Mouse (Mus musculus): ENCODE data around the gene L2hgdh.
A peak's percentile ranks its signal among the peaks of the same experiment; 100 is the strongest.

Gene L2hgdh

DNA sequence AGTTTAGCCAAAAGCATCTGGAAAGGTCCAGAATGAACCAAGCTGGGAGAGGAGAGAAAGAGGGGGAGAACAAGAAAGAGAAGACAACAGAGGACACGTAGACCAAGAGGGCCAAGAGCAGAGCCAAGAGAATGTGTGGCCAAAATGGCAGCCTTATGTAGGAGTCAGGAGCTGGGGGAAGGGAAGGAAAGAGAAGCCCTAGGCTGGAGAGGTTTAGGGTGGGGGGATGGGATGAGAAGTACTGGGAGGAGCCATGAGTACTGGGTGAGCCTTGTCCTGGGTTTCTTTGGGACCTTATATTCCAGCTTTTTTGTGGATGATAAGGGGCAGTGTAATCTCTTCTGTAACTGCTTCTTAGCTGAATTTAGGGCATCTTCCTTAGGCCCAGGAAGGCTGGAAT lies 4.6 kb upstream of the L2hgdh start:
- no peak for DNase-seq

DNA sequence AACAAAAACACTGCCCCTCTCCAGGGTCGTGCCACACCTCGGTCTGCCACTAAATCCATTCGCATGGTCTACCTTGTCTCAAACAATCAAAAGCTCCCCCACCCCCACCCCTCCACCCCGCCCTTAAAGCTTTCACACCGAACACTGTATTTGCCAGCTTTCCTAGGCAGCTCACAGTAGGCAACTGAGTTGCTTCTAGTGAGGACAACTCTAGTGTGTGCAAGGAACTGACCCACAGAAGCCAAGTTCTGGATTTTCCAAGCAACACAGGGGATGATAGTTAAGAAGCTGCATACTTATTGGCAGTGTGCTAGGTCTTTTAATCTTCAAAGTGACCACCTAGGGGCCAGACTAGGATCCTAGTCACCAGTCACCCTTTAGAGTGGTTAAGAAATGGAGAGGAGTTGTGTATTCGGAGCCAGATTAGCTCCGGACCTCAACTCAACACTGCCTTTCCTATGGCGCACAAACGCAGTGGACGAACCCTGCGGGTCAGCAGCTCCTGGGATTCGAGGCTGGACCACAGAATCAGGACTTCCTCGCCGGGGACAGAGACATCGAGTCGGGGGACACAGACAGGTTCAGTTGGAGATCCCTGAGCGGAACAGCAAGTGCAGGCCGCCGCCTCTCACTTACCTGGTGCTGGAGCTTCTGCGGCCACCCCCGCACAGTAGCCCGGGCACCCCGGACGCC lies 509 bp downstream of the L2hgdh start:
- DNase-seq: no peak

DNA sequence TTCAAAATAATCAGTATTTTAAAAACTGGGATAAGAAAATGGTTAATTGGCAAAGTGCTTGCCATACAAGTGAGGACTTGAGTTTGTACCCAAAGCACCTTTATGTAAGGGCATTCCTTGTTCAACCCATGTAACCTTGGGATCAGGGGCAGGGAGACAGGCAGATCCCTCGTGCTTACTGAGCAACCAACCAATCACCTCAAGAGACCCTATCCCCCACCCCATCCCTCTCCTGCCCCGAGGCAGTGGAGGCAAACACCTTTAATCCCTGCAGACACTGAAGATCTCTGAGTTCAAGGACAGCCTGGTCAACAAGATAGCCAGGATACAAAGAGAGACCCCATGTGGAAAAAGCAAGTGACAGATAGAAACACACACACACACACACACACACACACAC lies 1.3 kb downstream of the L2hgdh start:
- DNase-seq: no peak

DNA sequence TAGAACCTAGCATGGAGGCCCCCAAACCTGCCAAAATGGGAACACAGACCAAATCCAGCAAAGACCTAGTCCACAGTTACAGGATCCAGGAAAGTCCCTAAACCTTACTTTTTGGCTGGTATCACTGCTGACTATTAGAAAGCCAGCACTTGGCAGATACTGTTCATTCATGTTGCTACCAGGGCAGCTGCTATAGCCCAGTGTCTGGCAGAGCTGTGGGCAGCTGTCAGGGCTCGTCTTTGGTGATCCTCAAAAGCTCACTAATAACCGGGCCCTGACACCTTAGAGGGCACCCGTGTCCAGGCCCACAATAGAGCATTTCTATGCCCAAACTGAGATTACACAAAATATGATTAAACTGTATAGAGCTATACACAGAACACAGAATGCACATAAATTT lies 1.8 kb downstream of the L2hgdh start:
- no peak for DNase-seq

DNA sequence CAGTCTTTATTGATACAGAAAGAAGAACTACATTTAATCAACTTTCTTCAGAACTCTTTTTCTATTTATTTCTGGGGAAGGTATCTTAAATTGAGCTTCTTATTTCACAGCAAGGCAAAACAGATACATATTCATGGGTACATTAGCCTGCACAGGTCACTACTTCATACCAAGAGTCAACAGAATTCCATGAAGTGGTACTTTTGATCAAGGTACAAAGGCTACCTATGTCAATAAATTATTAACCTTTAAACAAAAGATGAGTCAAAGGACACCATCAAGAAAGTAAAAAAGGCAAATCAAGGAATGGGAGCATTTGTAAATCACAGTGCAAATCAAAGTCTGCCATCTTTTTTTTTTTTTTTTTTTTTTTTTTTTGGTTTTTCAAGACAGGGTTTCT lies 11.0 kb downstream of the L2hgdh start:
- no peak for DNase-seq

DNA sequence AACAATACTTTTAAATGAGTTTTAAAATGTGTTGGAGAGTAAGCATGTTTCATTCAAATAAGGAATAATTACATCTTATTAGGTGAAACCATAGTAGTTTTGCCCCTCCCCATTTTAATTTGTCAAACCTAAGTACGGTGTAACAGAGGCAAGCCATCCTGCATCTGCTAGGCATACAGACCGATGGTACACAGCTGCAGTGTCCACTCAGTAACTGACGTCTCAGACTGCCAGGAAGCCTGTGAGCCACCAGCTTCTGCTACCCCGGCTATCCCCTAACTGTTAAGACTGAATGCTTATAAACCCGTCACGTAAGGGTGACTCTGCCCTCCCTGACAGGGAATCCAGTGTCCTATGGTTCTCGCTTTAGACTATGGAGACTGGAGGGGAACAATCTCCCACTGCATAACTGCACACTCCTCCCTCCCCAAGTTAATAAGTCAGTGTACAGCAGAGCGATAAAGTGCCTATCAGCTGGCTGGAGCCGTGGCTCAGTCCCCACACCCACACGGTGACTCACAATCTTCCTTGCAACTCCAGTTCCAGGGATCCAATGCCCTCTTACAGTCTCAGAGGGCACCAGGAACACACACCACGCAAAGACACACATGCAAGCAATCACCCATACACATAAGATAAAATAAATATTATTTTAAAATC lies 19.7 kb downstream of the L2hgdh start:
- DNase-seq: no peak

DNA sequence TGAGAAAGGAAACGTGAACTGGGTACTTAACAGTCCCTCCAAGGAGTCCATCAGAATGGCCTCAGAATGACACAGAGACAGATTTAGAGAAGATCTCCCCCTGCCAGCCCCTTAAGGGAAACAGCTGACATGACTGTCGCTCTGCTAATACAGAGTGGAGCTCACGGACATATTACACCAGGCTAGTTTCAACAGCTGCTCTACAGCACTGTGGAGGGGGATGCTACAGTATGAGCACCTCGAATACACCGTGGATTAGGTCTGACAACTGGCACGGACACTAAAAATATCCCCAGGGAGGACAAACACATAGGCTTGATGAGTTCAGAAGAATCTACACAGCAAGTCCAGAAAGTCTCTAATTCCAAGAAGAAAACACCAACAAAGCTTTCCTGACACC lies 26.3 kb downstream of the L2hgdh start:
- DNase-seq: no peak

DNA sequence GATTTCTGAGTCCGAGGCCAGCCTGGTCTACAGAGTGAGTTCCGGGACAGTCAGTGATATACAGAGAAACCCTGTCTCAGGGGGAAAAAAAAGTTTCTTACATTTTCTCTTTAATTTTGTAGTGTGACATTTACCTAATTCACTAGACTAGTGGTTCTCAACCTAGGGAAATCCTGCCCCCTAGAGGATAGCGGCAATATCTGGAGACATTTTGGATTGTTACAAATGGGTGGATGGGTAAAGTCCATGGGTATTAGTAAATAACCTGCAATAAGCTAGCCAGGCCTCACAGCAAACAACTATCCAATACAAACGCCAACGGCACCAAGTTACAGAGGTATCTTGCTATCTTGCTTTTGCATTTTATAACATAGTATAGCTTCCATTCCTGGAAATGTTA lies 27.9 kb downstream of the L2hgdh start:
- DNase-seq: peak; percentile 67

DNA sequence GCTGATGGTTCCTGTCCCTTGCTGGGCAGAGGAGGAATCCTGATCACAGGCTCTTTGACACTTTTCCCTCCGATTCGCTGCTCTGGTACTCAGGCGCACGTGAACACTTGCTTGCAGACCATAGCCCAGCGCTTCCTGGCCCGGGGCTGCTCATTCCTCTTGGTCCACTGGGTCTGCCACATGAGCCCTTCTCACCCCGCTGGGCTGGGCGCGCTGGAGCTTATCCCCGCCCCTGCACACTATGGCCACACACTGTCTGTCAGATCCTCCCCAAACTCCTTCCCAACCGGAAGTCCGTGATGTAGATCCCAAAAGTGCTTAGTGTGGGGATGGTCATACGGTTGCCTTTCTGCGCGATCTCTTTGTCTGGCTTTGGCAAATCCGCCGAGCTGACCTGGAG lies 31.2 kb downstream of the L2hgdh start:
- DNase-seq: no peak

DNA sequence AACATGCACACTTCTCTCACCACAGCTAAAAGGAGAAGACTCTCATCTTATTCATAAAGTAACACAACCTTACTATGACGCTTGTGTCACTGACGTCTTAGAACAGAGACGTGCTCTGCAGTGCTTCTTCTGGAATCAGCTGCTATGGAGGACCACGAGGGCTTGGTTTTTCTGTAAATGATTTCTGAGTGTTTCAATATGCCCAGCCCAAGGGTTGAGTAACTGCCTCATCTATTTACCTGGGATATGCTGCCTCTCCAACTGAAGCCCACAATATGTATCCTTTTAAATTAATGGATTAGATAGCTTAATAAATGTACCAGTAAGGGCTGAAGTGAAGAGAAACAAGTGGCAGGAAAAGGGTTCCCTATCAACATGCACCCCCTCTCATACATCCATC lies 34.0 kb downstream of the L2hgdh start:
- DNase-seq: no peak

DNA sequence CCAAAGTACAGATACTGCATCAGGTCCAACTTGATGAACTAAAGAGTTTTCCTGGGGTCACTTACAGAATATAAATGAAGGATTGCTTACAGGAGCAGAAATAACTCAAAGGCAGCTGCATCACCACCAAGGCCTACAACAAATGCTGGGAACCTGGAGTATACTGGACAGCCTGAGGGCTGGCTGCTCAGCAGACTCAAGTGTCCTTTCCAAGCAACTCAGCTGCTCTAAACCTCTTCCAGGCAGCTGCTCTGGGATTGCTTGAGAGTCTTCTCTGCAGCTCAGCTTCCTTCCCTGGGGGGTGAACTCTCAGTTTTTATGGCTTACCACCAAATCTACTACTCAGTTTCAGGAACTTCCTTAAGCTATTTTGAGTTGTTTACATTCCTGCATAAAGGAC lies 35.6 kb downstream of the L2hgdh start:
- DNase-seq: no peak

DNA sequence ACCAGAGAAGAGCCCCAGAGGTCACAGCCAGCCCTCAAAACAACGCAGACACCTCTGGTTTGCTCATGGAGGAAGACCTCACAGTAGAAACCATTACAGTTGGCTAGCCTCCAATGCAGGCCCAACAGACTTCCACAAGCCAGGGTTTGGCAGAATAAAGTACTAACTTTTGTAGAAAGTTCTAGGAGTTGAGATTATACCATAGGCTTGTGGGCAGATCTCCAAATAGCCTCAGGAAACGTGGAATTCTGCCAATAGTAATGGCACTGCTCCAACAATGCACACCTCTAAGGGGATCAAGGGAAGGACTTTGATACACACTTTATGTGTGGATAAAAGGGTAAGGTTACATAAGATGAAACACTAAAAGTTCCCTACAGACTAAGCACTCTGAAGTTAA lies 36.3 kb downstream of the L2hgdh start:
- peak; percentile 71 for DNase-seq

DNA sequence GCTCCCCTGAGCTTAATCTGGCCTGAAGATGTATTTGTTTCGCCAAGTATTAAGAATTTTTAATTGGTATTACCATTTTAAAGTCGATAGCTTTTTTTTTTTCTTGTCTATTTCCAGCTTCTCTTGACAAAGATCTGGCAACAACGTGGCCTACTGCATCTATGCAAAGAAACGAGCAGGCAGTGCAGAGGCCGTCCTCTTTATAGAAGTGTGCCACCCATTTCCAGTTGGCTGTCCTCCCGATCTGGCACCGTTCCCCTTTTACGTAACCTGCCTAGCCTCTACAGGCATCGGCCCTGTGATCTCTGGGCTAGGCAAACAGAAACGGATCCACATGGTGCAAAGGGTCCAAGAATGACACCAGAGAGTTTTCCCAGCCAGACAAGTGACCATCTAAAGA lies 41.1 kb downstream of the L2hgdh start:
- peak; percentile 86 for DNase-seq

DNA sequence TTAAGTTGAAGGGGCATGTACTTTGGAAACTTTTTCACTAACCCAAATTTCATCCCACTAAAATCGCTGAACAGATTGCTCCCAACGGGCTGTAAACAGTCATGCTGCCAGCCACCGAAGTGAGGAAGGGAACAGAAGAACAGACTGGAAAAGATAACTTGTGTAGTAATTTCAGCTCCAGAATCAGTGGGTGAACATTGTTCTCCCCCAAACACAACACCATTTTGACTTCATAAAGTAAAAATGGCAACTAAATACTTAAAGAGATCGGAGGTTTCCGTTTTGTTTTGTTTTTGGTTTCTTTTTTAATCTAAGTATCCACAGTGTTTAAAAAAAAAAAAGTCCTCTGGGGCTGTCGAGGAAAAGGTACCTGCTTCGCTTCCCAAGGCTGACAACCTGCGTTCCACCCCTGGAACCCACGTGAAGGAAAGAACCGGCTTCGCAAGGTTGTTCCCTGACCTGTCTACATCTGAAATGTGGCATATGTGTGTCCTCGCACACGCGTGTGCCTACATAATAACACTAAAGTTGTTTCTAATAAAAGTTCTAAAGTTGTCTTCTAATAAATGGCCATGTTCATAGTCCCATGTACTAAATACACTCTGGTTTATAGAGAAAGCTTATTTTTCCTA lies 41.8 kb downstream of the L2hgdh start:
- DNase-seq: no peak

DNA sequence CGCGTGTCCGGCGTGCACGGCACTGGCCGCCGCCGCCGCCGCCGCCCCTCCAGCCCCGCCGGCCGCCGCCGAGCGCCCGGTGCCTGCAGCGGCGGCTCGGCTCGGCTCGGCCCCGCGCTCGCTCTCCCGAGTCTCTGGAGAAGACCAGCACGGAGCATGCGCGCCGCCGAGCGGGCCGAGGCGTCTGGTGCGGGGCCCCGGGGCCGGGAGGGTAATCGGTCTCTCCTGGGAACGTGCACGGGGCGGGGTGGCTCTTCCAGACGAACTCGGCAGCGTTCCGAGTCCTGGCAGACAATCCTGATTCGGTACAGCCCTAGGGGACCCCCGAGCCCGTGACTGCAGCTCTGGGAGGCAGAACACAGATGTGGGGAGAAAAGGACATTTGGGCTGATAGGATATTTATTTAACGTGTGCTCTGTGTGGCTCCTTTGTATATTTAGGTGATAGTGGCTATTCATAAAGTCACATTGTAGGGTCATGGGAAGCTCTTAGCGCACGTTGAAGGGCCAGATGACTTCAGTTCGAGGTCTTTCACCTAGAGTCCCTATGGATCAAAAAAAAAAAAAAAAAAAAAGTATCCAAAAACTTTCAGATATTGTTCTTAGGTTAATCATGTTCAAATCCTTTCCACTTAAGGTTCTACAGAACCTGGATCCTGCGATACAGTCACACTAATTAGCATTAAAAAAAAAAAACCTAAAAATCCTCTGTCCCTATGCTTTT lies 42.4 kb downstream of the L2hgdh start:
- peak; percentile 92 for DNase-seq

DNA sequence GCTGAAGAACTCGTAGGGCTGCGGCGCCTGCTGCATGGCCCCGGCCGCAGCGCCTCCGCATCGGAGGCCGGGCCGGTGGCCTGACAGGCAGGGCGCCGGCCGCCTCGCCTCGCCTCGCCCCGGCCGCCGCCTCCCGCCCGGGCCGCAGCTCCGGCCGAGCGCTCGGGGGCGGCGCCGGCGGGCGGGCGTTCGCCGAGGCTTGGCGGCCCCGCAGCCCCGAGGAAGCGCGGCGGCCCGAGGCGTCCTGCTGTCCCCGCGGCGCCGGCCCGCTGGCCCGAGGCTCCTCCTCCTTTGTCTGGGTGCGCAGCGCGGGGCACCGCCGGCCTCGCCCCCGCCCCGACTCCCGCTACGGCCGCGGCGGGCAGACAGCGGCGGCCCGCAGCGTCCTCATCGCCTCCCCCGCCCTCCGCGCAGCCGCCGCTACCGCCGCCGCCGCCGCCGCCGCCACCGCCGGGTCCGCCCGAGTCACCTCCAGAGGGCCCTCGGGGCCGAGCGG lies 43.1 kb downstream of the L2hgdh start, which contains the start of gene Sos2:
Sos2 (minus strand) TSS at position 287 of the 496 bp plus-strand sequence.
- peak; percentile 80 for DNase-seq

DNA sequence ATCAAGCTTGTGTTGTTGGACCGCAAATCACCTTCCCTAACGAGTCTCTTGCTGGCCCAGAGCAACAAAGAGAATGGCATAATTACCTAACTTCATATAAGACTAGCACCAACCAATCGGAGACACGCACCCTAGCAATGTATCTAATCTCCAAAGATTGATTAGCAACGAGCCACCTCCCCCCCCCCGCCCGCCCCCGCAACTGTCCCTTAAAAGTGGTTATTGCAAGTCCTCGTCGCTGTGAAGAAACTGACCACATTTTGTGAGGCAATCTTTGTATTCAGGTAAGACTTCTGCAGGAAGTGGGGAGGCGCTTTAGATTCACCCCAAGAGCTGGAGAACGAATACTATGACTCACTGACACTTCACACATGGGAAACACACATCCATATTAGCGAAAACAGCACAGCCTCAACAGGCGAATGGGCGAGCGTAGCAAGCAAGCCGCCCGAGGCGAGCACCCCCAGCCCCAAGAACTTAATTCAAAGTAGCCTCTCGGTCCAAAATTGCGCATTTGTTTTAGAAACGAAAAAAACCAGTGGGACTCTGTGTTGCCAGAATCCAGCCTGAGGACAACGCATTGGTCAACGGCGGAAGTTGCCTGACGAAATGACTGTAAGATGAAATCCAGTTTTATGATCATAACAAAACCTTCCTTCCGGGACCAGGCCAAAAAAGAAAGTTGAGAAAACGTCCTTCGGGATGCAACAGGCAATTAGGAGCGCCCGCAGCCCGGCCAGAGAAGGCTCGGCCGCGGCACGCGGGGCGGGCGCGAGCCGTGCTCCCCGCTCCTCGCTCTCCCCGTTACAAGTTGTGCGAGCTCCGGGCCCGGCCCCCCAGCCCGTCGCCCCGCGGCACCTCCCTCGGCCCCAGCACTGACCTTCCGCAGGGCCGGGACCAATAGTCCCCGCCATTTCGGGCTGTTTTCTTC lies 43.8 kb downstream of the L2hgdh start:
- DNase-seq: peak; percentile 58

DNA sequence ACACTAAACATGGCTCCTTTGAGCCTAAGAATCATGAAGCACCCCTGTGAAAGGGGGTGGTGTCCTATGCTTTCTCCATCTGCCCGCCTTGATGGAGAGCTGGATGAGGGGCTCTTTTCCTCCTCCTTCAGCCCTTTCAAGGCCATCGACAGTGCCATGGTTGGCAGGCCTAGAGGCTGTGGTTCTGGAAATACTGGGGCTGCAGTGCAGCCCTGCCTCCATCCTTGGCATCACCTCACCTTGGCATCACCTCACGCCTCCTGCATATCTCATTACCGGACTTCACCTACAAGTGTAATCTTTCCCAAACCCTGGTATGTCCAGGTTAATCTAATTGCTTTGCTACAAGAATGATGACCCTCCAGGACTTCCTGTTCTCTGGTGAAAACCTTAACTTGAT lies 48.5 kb downstream of the L2hgdh start:
- no peak for DNase-seq

DNA sequence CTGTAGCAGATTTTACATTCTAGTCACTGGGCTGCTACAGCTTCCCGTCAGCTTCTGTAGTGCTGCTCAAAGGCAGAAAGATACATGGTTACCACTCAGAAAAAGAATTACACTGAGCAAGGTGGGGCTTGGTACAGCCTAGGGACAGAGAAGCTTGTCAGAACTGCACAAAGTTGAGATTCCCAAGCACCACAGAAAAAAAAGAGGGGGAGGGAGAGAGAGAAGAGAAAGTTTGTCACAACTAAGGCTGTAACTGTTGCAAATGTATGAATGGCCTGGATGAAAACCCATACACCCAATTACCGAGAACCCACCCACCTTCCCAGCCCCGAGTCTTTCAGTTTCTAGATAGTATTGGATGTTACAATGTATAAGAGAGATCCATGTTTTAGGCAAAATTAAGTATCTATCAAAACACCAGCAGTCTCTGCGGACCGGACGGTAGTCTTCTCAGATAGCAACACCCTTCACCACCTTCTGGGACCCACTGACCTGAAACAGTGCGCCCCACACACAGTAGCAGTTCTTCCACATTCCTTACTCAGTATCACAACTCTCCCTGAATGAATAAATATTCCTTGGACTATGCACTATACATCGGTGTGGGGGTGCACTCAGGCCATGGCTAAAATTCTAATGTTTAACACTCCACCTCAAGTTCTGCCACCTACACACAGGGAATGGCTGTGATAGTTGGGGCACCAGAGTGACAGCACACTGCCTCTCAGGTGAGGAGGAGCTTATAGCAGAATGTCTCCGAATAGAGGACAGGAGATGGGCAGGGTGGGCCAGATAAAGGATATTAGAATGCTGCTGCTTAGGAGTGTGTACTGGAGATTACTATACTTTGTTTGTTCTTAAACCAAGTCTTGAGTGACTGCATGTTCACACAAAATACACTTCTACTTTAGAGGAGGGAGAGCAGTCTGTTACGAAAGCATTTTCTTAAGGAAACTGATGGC lies 49.8 kb downstream of the L2hgdh start:
- no peak for DNase-seq

DNA sequence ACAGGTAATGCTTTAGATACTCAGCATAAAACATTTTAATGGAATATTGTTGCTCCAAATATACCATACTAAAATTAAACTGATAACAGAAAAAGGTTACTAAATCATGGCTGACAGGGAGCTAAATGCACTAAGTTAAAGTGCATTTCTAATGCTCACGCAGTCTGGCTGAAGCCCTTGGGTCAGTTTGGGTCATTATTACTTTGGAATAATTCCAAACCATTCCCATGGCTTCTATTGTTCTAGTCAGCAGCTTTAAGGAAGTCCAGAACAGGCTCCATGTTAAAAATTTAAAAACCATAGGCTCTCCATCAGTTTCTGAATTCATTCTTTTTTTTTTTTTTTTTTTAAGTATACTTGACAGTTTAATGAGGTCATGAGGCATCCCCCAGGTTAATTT lies 50.5 kb downstream of the L2hgdh start:
- DNase-seq: no peak

DNA sequence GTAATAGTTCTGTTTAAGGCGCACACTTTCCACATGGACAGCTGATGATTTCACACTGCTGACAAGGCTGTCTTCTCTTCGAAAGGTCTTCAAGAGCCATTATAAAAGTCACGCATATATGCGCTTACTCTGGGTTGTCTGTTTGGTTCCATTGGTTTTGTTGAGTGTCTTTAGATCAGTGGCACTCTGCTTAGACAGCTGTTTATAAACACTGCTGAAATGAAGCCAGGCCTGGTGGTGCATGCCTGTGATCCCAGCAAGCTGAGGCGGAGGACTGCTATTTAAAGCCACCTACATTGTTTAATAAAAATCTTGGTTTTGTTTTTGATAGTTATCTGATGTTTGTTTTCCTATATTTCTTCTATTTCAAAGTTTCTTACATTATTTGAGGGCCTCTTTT lies 58.0 kb downstream of the L2hgdh start:
- no peak for DNase-seq

Data from kidney, postnatal 10 days (tissue).